Mouse (Mus musculus) CD4-positive, CD25-positive, alpha-beta regulatory T cell, adult 2 months (primary cell): ENCODE data around the gene Sox5.

Experiments used
- DNase-seq: peaks from one replicate; pipeline ENCODE4 v3.0.0-alpha.2; 2012; ENCODE audit warnings: low read depth, low spot score

The Sox5 gene

DNA sequence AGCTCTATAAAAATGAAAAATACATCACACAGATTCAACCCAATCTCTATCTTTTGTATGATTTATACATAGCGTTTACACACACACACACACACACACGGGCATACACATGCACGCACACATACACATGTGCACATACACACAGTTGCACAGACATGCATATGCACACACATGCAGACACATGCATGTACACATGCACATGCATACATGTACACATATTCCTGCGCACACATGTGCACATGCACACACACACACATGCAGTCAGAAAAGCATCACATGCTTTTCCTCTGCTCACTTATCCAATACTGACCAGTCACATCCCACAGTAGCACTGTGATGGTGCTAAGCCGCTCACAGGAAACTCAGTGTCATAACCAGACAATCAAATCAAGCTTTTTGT, 730.5 kb downstream of the Sox5 start:
- DNase-seq, result no peak

DNA sequence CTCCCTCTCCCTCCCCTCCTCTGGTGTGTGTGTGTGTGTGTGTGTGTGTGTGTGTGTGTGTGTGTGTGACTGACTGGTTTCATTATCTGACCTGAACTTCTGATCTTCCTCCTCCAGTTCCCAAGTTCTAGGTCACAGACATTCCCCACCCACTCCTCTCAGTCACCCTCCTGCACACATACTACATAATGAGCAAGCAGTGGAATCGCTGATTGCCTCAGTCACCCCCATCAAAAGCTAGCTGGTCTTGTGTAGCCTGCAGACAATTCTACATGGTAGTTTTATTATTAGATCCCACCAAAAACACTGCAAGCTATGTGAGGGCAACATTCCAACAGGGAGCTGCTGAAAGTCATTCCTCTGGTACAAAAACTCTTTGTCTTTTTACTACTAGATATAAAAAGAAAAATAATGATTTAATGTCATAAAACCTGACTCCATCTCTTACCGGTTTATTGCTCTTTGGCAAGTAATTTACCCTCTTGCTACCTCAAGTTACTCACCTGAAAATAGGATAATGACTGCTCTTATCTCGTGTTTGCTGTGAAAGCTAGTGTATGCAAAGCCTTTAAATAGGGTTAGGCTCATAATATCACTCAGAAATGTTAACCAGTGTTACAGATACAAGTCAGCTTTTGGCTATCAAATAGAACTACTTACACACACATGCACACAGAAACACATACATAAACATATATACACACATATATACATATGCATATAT, 733.4 kb downstream of the Sox5 start:
- DNase-seq, result no peak

DNA sequence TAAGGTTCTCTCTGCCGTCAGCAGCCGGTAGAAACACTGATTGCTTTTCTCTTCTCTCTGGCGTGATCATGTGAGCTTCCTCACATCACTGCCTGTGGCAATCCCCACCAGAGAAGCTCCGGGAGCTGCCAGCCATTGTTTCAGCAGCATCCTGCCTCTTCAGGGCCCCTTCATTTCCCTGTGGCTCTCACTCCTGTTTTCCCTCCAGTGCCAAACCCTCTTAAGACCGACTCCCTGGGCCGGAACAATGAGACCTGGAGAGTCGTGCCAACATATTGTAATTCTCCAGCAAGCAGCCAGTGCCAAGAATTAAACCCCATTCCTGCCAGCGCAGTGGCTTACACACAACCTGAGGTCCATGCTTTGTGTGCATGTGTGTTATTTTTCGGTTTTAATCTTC, 736.3 kb downstream of the Sox5 start:
- no peak for DNase-seq

DNA sequence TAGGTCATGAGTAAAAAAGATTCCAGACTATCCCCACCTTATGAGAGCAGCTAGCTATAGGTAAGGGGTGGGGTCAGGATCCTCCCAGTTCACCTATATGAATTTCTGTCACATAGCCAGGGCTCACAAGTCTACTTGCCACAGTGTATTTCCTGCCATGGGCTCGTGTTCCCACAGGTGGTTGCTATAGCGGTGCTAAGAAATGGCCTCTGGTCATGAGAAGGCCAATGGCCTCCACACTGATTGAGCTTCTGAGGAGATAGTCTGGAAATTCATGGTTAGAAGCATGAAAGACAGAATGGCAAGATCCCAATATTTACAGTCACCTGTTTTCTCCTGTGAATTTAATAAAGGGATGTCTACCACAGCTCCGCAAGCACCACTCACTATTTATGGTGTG, 737.4 kb downstream of the Sox5 start:
- no peak for DNase-seq

DNA sequence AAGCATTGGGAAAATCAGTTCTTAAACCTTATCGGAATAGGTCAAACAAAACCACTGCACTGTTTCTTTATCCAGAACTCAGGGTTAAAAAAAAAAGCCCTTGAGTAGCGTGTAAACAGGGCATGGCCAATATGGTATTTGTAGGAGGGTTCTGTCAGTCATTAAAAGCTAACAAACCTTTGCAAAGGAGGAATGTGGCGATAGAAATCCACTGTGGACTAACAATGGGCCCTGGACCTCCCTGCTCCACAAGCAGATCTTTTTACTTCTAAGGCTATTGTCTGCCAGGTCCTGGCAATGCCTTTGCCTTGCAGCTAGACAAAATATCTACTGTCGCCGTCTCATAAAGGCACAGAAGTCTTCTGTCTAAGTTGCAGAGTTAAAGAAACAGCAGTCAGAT, 738.8 kb downstream of the Sox5 start:
- no peak for DNase-seq

DNA sequence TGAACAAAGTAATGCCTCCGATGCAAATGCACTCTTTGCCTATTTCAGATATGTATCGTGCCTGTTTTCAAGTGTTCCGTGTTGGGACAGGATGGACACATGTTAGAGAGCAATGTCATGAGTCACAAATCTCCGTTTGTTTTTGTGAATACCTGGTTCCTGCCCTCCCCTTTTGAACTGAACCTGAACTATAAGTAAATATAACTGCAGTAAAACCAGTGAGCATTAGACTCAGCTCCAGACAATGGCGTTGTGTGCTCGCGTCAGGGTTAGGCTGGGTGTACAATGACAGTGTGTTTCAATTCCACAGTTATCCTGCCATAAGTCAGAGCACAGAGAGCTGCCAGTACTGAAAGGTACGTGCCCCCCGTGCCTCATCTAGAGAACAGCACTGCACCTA, 739.8 kb downstream of the Sox5 start:
- no peak for DNase-seq

DNA sequence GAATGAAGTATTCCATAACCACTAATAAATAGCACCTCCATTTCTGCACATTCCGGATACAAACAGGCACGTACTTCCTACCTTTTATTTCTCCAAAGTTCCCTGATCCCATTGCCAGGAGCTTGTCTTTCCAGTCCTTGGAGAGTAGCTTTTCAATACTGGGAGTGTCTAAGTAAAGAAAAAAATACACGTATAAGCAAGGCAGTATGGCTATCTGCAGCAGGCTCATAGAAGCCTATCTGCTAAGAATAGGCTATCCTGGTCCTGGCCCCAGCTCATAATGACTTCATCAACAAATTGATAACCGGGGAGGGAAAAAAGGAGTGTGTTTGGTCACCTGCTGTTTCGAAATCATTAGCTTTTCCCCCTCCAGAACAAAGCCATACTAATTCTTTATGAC, 740.6 kb downstream of the Sox5 start:
- no peak for DNase-seq

DNA sequence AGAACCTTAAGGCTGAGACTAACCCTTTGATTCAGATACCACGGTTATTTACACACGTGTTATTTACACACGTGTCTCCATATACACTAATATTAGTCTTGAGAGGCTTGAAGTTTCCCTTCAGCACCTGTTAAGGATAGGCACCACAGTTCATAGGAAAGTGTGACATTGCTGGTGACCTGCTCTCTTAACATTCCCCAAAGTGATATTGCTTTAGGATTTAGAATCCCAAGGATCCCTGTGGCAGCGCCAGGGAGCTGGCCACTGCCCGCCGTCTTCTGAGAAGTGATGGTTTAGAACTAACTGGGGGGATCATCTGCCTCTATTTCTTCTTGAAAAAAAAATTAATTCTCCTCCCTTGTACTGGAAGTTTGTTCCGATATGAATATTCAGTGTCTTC, 741.4 kb downstream of the Sox5 start:
- DNase-seq, result no peak

DNA sequence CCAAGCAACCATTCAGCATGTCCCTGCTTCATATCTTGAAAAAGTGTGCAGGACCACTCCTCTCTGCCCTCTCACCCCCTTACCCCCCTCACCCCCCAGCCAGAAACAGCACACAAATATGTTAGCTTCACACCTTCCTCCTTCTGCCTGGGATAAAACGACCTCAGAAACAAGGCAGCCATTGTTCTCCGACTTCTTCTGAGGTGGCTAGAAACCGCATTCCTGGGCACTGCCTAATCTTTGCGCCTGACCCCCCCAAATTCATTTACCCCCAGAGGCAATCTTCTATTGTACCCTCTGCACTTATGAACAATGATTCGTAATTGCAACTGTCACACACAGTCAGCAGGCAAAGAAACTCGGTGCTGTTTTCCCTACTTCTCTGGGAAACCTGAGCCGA, 742.6 kb downstream of the Sox5 start:
- no peak for DNase-seq

DNA sequence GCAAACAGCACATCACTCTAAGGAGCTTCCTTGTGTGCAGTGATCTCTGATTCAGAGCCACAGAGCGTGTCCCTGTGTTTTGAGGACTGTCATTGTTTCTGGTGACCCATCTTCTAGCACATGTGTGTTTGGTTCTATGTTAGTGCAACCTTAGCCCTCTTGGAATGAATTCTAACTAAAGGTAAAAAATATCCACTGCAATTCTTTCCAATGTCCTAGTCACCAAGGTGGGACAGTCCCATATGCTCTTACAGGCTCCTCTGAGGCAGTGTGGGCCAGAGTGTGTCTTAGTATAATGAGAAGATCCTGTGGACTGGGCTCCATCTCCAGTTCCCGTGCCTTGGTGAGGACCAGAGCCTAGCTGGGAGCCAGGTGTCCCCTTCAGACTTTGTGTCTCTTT, 748.6 kb downstream of the Sox5 start:
- no peak for DNase-seq

DNA sequence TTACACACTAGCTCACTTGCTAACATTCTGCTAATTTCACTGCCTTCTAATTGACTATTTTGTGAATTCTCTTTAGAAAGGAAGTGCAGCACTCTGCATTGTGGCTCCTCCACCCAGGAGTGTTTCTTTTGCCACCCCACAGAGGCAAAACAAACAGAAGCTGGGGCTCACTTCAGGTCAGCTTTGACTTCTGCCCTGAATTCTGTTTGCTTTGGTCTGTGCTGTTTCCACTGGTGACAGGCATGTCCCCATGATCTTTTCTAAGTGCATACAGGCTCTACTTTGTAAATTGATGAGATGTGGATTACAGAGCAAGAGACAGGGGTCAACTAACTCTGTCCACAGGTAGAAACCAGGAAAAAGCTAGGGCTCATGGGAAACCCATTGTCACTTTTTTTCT, 764.8 kb downstream of the Sox5 start:
- DNase-seq, result no peak

DNA sequence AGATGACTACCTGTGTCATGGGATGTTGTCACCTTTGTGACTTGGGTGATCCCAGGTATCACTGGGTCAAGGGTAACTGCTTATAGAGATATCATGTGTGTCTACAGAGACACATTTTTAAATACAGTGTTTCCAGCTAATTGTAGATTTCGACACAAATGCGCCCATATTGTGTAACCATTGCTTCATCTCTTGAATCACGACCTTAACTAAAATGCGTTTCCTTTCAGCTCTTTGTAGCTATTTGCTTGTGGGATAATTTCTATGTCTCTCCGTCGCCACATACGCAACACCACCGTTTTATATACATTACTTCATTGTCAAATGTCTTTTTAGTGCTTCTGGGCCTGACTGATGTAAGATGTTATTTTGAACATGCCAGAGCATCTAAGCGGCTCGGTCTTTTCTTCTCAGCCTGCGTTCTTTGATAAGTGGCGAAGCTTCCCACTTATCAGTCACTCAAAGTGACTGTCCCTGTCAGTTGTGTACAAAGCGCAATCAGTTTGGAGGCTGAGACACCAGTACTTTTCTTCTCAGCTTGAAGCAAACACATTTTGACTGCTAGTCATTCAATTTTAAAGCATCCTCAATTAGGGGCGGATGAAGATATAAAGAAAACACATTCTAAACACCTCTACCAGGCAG, 769.8 kb downstream of the Sox5 start:
- DNase-seq, result no peak

DNA sequence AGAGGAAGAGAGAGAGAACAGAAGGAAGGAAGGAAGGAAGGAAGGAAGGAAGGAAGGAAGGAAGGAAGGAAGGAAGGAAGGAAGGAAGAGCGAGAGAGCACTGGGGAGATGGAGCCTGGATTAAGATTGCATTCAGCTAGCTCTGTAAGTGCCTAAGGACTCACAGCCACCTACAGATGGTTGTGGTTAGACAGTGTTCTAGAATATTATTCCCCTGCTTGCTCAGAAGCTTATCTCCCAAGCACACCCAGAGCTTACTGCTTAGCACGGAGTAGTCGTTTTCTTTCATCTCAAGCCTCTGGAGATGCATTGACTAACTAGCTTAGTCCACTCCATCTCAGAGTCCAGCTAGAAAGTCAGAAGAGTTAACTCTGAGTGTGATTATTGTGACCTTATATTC, 770.8 kb downstream of the Sox5 start:
- DNase-seq, result no peak

DNA sequence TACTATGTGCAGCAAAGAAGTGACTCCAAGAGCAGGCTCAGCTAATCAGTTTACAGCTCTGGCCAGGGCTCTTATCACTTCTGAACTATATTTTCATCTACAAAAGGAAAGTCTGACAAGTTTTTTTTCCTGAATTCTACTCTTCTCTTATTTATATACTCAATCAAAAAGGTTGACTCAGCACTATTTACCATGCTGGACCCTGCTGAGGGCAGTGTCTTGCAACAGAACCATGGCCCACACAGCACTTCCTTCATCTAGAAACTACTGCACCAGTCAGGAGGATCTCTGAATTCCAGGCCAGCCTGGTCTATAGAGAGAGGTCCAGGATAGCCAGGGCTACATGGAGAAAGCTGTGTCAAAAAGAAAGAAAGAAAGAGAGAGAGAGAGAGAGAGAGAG, 771.5 kb downstream of the Sox5 start:
- no peak for DNase-seq

DNA sequence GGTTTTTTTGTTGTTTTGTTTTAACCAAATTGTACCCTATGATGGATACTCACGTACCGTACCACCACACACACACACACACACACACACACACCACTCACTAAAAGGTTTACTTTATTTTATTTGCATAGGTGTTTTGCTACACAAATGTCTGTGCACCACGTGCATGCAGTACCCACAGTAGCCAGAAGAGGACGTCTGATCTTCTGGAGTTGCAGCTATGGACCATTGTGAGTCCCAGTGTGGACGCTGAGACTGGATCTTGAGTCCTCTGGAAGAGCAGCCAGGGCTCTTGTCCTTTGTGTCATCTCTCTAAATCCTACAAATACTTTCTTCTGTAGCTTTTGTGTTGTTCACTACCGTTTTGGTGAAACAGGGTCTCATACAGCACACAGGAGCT, 776.6 kb downstream of the Sox5 start:
- DNase-seq, result no peak

DNA sequence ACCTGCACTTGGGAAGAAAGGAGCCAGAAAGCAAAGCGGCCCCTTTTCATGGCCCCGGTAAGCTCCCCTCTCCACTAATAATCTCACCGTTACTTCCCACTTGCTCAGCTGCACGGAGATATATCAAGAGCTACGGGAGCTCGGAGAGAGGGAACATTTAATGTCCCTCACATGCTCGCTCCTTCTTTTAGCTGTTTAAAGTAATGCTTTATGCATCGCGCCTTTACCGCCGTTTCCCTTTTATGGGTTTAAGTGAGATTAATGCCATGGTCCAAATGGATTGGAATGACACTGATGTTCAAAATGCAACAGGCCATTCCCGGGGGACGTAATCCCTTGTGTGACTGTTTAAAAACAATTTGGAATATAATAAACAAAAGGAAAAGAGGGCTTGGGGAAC, 783.6 kb downstream of the Sox5 start:
- no peak for DNase-seq

DNA sequence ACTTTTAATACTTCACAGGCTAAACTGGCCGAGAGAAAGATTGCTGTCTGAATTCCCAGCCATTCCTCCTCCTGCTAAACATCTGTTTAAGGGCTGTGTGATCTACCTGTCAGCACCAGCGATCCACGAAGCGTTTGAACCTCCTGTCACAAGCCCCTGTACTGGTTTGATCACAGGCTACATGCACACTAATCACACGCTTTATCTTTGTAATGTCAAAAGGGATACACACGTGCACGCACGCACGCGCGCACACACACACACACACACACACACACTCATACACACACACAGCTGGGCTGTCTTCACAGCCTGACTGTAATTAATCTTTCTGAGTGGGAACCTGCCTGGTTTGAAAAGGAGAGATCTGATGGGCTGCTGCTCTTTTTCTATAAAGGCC, 784.2 kb downstream of the Sox5 start:
- no peak for DNase-seq

DNA sequence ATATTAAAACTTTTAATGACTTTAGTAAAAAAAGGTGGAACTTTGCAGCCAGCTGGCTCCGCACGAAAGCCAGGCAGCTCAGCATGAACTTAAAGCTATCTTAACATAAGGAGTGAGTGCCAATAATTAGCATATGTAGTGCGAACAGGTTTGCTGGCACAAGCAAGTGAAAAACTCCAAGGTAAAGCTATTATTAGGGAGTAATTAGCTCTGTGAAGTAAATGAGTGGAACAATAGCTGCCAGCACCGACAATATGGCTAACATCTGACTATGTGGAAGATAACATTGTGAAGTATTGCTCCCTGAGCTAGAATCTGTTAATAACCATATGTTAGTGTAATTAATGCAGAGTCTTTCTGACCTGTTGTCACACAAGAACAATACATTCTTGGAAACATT, 786.7 kb downstream of the Sox5 start:
- no peak for DNase-seq

DNA sequence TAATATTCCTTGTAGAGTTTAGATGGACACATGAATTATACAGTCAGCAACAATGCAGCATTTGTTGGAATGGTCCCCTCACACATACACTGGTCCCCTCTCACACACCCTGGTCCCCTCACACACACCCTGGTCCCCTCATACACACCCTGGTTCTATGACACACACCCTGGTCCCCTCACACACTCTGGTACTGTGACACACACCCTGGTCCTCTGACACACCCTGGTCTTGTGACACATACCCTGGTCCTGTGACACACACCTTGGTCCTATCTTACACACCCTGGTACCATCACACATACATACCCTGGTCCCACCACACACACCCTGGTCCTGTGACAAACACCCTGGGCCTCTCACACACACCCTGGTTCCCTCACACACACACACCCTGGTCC, 794.2 kb downstream of the Sox5 start:
- DNase-seq, result no peak

DNA sequence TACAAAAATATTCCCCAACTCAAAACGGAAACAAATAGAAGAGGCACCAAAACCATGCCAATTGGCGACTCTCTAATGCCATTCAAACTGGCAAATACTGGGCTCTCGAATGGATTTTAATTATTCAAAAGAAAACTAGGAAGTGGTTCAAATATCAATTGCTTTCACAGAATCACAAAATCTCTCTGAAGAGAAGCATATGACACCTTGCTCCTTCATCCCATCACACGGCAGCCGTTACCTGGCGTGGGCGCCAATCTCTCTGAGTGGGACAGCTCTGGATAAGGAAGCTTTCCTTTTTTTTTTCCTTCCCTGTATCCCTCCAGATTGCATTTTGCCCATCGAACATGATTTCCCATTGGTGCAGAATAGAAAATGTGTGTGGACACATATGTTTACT, 801.6 kb downstream of the Sox5 start:
- no peak for DNase-seq

DNA sequence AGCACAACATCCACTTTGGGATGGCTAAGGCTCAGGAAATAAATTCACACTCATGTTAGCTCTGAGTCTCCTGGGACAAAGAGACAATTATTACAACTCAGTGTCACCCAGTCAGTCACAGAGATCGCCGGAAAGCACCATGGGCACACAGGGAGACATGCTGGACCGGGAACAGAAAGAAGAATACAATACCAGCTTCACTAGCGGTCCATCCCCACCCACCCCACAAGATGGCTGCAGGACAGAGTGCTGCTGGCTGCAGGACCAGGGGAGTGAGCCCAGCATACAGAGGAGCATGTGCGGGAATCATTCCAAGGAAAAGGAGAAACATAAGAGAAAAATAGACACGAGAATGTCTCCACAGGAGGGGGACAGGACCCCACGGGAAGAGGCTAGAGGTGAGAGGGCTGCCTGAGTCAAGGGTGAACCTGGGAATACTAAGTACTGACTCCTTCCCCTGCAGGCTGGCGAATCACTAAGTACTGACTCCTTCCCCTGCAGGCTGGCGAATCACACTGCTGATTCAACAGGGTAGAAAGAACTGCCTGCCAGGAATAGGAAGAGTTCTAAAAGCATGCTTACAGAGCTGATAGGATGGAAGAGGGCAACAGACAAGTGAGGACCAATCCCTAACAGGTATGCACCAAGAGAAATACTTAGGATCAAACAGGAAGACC, 813.9 kb downstream of the Sox5 start:
- DNase-seq, result no peak

DNA sequence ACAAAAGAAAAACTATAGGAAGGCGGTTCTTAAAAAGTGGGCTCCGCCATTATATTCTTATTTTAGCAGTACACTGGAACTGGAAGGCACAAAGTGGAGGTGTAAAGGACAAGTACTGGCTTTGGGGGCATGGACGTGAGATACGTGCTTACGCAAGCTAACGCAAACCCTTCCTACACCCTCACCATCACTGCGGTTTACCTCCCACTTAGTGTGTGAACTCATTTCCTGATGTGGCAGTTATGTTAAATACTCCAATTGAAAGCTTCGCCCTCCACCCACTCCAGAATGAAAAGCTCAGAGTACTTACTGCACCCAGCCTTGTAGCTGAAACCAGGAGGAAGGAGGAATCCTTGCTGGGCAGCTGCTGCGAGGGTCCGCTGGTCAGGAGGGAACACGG, 821.3 kb downstream of the Sox5 start:
- DNase-seq, result no peak

DNA sequence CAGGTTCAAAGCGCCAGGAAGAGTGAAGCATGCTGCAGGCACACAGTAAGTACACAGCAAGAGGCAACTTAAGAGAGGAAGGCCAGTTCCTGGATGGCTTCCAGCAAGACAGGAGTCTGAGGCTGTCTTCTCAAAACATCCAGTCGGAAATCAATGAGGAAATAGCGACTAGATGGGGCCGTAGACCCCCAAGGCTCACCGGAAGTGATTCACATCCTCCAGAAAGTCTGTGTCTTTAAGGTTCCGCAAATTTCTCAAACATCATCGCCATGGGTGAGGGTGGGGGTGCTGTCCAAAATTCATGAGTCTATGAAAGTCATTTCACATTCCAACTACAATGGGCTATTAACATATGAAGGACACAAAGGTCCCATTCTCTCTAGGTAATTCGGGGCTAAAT, 821.7 kb downstream of the Sox5 start:
- DNase-seq, result no peak
